Mouse (Mus musculus) frontal cortex, adult 2 months (tissue): Measurements from ENCODE around the gene Rab29. TPM values are rescaled to one million over a fixed set of nuclear protein-coding genes. Genes with fewer than 3 reads are reported as not detected.

ENCODE experiments used
- DNase-seq, 2 experiments: peaks; one replicate each; pipeline ENCODE4 v3.0.0; 2022; ENCODE audit warnings: low spot score in 1 of 2; ENCODE audit errors: extremely low spot score in 1 of 2
- polyA plus RNA-seq: library from polyadenylated mRNA; depleted of rRNA; stranded (reverse); fragments of >200 nt; gene quantifications from 2 replicates; pipeline ENCODE4 v1.2.3, GENCODE M21; 2012; rRNA removed

Gene Rab29
- polyA plus RNA-seq, 1 experiment: 10.6 TPM

DNA sequence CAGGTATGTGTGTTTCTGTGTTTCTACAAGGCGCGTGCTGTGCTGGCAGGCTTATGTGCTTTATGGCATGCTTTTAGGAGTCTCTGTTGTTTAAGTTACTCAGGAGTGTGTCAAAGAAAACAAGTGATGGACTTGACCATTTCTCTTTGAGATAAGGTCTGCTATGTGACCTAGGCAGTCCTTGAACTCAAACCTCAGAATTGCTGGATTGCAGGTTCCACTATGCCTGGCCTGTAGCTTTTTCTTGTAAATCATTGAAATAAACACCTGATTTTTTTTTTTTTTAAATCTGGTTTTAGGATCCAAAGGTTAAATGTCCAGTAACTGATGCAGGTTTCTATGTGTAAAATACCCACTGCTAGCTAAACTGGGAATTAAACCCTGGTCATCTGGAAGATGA, 52.0 kb downstream of the Rab29 start:
- DNase-seq: no peak

DNA sequence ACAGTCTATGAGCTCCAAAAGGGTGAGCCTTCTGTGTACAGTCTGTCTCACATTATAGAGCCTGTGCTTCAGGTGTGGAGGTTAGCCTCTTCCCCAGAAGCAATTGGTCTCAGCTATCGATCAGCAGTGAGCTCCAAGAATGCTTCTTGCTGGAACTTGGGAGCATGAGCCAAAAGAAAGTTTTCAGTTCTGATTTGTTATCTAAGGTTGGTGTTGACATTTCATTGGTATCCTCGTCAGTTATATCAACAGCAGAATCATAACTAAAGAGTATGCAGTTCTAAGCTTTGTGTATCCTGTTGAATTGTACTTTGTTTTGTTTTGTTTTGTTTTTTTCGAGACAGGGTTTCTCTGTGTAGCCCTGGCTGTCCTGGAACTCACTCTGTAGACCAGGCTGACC, 55.1 kb downstream of the Rab29 start:
- DNase-seq: no peak

Other genes with a start within 250 kb of the Rab29 start
- gene Ctse, start 228.9 kb upstream of the Rab29 start, polyA plus RNA-seq: not detected in 2 replicates
- gene Rab7b, start 178.5 kb upstream of the Rab29 start, polyA plus RNA-seq: 2.7 and 3.4 TPM in 2 replicates
- 0.06 TPM in 1 of 2 replicates, not detected in the other for gene Slc26a9, start 123.2 kb upstream of the Rab29 start, polyA plus RNA-seq
- gene Pm20d1, start 69.8 kb upstream of the Rab29 start, polyA plus RNA-seq: 2.3 and 2.5 TPM in 2 replicates
- gene Slc41a1, start 39.7 kb upstream of the Rab29 start, polyA plus RNA-seq: 37.3 and 39.2 TPM in 2 replicates
- gene Nucks1, start 43.3 kb downstream of the Rab29 start, polyA plus RNA-seq: 63.2 and 63.8 TPM in 2 replicates
- 1.4 and 2.0 TPM in 2 replicates for gene Slc45a3, start 95.7 kb downstream of the Rab29 start, polyA plus RNA-seq
- gene Elk4, start 140.4 kb downstream of the Rab29 start, polyA plus RNA-seq: 22.7 and 23.2 TPM in 2 replicates
- gene Mfsd4a, start 200.8 kb downstream of the Rab29 start, polyA plus RNA-seq: 44.8 and 53.1 TPM in 2 replicates